Mouse (Mus musculus) liver, embryonic 14.5 days (tissue): ENCODE results near the gene Armh3.

Source experiments
- CTCF ChIP-seq: IDR thresholded peaks from 2 replicates; pipeline ENCODE4 v1.5.1; 2016; ENCODE audit warnings: antibody characterized with exemption, low read depth, control low read depth
- EP300 ChIP-seq: IDR thresholded peaks from 2 replicates; pipeline ENCODE4 v1.6.1; 2016; ENCODE audit warnings: antibody characterized with exemption, low read depth

DNA sequence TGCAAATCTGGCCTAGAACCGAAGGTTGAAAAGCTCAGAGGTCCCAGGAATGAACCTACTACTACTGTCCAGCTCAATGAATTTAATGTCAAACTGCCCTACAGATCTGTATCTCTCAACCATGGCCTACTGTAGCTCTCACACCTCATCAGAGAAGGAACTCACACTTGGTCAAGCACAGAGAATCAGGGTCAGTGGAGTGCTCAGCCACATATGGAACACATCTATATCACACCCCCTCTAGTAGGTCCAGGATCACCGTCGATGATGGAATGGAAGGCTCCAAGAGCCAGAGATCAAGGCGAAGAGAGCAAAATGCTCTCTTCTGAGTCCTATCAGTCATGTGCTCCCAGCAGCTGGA lies 150.6 kb downstream of the Armh3 start:
- TF ChIP-seq CTCF (no peak), EP300 (no peak)
